Mouse (Mus musculus) intestine, embryonic 14.5 days (tissue): ENCODE measurements around the gene Abhd11. TPM values are rescaled to one million over a fixed set of nuclear protein-coding genes. Genes with fewer than 3 reads are reported as not detected.
A peak's percentile ranks its signal among the peaks of the same experiment; 100 is the strongest.
"Not testable (repeated sequence)": the region's sequence is repeated elsewhere in the genome, so short reads cannot be mapped to it uniquely, and the experiment has no call there.

Experiments used
- ATAC-seq: fragments of 200-750 bp; cut with Nextera tagmentation; replicated peaks from 2 replicates; pipeline ENCODE4 v1.8.0; 2017; ENCODE audit warnings: low read depth, moderate number of reproducible peaks, moderate TSS enrichment, moderate library complexity; ENCODE audit not compliant: low FRiP score, low TSS enrichment
- DNase-seq: peaks from one replicate; pipeline ENCODE4 v3.0.0-alpha.2; 2018; ENCODE audit warnings: low spot score
- H3K27ac ChIP-seq: fragments of 300-500 bp; sonication (generic); 2 replicates; pipeline ENCODE4 v1.5.1; 2014; ENCODE audit warnings: low read depth, mild to moderate bottlenecking, control low read depth
- H3K27me3 ChIP-seq: fragments of 300-500 bp; sonication (generic); replicated peaks from 2 replicates; pipeline ENCODE4 v1.6.1; 2014; ENCODE audit warnings: low read length, control low read depth; ENCODE audit not compliant: control insufficient read depth, insufficient read depth
- H3K36me3 ChIP-seq: fragments of 300-500 bp; sonication (generic); 2 replicates; pipeline ENCODE4 v1.6.1; 2014; ENCODE audit warnings: low read length, control low read depth; ENCODE audit not compliant: control insufficient read depth, insufficient read depth
- H3K4me1 ChIP-seq: fragments of 300-500 bp; sonication (generic); replicated peaks from 2 replicates; pipeline ENCODE4 v1.6.1; 2014; ENCODE audit warnings: low read length, control low read depth, mixed read lengths; ENCODE audit not compliant: control insufficient read depth, insufficient read depth
- H3K4me2 ChIP-seq: fragments of 300-500 bp; sonication (generic); 2 replicates; pipeline ENCODE4 v1.6.1; 2014; ENCODE audit warnings: low read length
- H3K4me3 ChIP-seq: fragments of 300-500 bp; sonication (generic); 2 replicates; pipeline ENCODE4 v1.5.1; 2014; ENCODE audit warnings: low read depth, low read length, control low read depth, mixed read lengths
- H3K9ac ChIP-seq: fragments of 300-500 bp; sonication (generic); 2 replicates; pipeline ENCODE4 v1.6.1; 2014; ENCODE audit warnings: mild to moderate bottlenecking, low read length
- H3K9me3 ChIP-seq: fragments of 300-500 bp; sonication (generic); 2 replicates; pipeline ENCODE4 v1.6.1; 2016; ENCODE audit warnings: low read length, control low read depth; ENCODE audit not compliant: control insufficient read depth
- WGBS: fragments of 180-500 bp; shearing (Covaris S2); extraction: QIAGEN DNeasy Blood & Tissue Kit; methylation state at CpG from one replicate; pipeline ENCODE4 v1.1.7; 2014; 5-methylcytosine and 5-hydroxymethylcytosine counted together
- polyA plus RNA-seq: library from polyadenylated mRNA; unstranded; fragments of >200 nt; fragmentation: Nextera tagmentation; extraction: Ambion mirVana; gene quantifications from 2 replicates; pipeline ENCODE4 v1.2.1, GENCODE M21; 2014

Gene Abhd11
- polyA plus RNA-seq, result 99.7 and 104 TPM in 2 replicates

- DNase-seq (peak; percentile 99), ATAC-seq (peak; percentile 87)
- H3K4me2 ChIP-seq, result peak within 1 kb of the TSS; percentile 53
- 0 out of 2 replicates have a peak, but pooled peaks cover 7% of the 10 kb centered on the region for H3K36me3 ChIP-seq
- WGBS, result under 1% methylated on average over 52 of the region's 52 CpGs
- H3K9ac ChIP-seq, result peak within 1 kb of the TSS; percentile 73
- no peaks in the 10 kb centered on the region for H3K27me3 ChIP-seq
- H3K4me1 ChIP-seq, result peaks cover 15% of the 10 kb centered on the region
- no peaks in the 10 kb centered on the region for H3K9me3 ChIP-seq
- peak within 1 kb of the TSS; percentile 98 for H3K27ac ChIP-seq
- peak within 1 kb of the TSS; percentile 82 for H3K4me3 ChIP-seq
Observed at GRCm38 (mm10) chr5:135008671-135009589, at the start of gene Abhd11. Gene Abhd11, plus strand, starts transcription at chr5:135009152.

- Histone ChIP-seq H3K9ac (no peak overlapping the region), H3K4me1 (no peaks in the 10 kb centered on the region), H3K4me2 (no peak overlapping the region), H3K27ac (no peak overlapping the region), H3K4me3 (no peak overlapping the region), H3K27me3 (no peaks in the 10 kb centered on the region), H3K36me3 (no peaks in the 10 kb centered on the region), H3K9me3 (no peaks in the 10 kb centered on the region)
- WGBS, result 71% methylated on average over 2 of the region's 2 CpGs
- DNase-seq (no peak), ATAC-seq (no peak)
Observed at GRCm38 (mm10) chr5:134960430-134960829, 48.5 kb upstream of the Abhd11 start.

GRCm38 (mm10) chr5:134961519-134961918 lies 47.4 kb upstream of the Abhd11 start:
- Histone ChIP-seq H3K27me3 (no peaks in the 10 kb centered on the region), H3K4me1 (no peaks in the 10 kb centered on the region; the same call in 1 of the 2 replicates), H3K4me2 (no peak overlapping the region), H3K9ac (no peak overlapping the region), H3K27ac (no peak overlapping the region), H3K36me3 (no peaks in the 10 kb centered on the region), H3K9me3 (no peaks in the 10 kb centered on the region), H3K4me3 (no peak overlapping the region)
- ATAC-seq (no peak), DNase-seq (no peak)
- 84% methylated on average over 2 of the region's 2 CpGs for WGBS

- Histone ChIP-seq H3K9me3 (no peaks in the 10 kb centered on the region), H3K27ac (no peak overlapping the region), H3K4me3 (no peak overlapping the region), H3K4me1 (peaks cover 4% of the 10 kb centered on the region; the same call in 1 of the 2 replicates), H3K36me3 (no peaks in the 10 kb centered on the region), H3K27me3 (no peaks in the 10 kb centered on the region), H3K9ac (no peak overlapping the region), H3K4me2 (no peak overlapping the region)
- WGBS, result 18% methylated on average over 5 of the region's 5 CpGs
- no peak for ATAC-seq
- no peak for DNase-seq
Observed at GRCm38 (mm10) chr5:134963546-134963945, 45.4 kb upstream of the Abhd11 start.

GRCm38 (mm10) chr5:134964655-134965054 lies 44.3 kb upstream of the Abhd11 start:
- H3K4me1 ChIP-seq, H3K4me2 ChIP-seq, H3K27me3 ChIP-seq, H3K9ac ChIP-seq, DNase-seq, H3K4me3 ChIP-seq, H3K36me3 ChIP-seq, ATAC-seq, H3K27ac ChIP-seq, H3K9me3 ChIP-seq: not testable (repeated sequence)

GRCm38 (mm10) chr5:134965473-134965851 lies 43.5 kb upstream of the Abhd11 start:
- Histone ChIP-seq H3K36me3 (no peaks in the 10 kb centered on the region), H3K27ac (0 out of 2 replicates have a peak overlapping the region, but pooled peaks have one; percentile 75), H3K9me3 (no peaks in the 10 kb centered on the region), H3K4me3 (peak overlapping the region; percentile 24), H3K9ac (peak overlapping the region; percentile 43), H3K27me3 (no peaks in the 10 kb centered on the region), H3K4me1 (peaks cover 4% of the 10 kb centered on the region; the same call in 1 of the 2 replicates), H3K4me2 (peak overlapping the region; percentile 55)
- 7% methylated on average over 10 of the region's 10 CpGs for WGBS
- DNase-seq (peak; percentile 83), ATAC-seq (peak; percentile 21; the same call in 1 of the 2 replicates)

GRCm38 (mm10) chr5:134965852-134966821 lies 42.8 kb upstream of the Abhd11 start:
- Histone ChIP-seq H3K27me3 (no peaks in the 10 kb centered on the region), H3K4me3 (peak overlapping the region; percentile 24), H3K27ac (peak overlapping the region; percentile 90), H3K36me3 (no peaks in the 10 kb centered on the region), H3K4me1 (peaks cover 4% of the 10 kb centered on the region; the same call in 1 of the 2 replicates), H3K9me3 (no peaks in the 10 kb centered on the region), H3K9ac (peak overlapping the region; percentile 43), H3K4me2 (peak overlapping the region; percentile 55)
- 3% methylated on average over 33 of the region's 33 CpGs for WGBS
- peak; percentile 88 for ATAC-seq
- peak; percentile 79 for DNase-seq
